21 mouse cellular contexts compared by ENCODE assay signal in the genomic region with DNA sequence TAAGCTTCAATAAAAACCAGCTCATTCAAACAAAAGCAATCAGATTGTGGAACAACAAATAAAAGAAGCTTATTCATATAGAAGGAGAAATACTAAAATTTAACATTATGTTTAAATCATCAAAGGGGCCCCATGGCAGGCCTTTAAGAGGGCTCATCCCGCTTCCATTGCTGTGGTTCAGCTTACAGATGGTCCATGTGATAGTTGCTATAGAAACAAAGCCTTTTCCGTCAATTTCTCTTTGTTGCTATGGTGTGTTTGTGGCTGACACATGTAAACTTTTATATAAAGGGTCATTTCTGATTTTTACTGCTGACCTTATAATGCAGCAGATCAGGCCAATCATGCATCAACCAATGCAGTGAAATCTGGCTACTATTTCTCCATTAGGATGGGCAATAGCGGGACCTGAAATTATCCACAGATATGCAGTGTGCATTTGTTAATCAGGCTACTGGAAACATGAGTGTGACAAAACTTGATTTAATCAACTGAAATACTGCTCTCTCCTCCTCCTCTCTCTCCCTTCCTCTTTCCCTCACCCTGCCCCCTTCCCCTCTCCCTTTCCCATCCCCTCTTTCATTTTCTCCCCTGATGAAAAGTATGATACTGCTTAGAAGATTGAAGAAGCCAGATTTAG. TPM values are rescaled to one million over a fixed set of nuclear protein-coding genes. Genes with fewer than 3 reads are reported as not detected.
A peak's percentile ranks its signal among the peaks of the same experiment; 100 is the strongest.
DNase-seq lines count a peak whose midpoint lies in the region; ATAC-seq and TF ChIP-seq lines count a peak whose summit lies in the region.
"Had no signal": no experiment of that assay in that cellular context is flagged by ENCODE, and none has a peak within 500 bp of the region (broad histone marks: within the 10 kb centered on the region; RNA-seq: fewer than 3 reads in every experiment).

No protein-coding gene starts in this region.

- no peak overlapping the region for H3K4me2 ChIP-seq in hindbrain, embryonic 11.5 days (replicated peaks; ENCODE audit: low read depth, low read length)
- H3K4me2 ChIP-seq in forebrain, embryonic 15.5 days (replicated peaks) = no peak overlapping the region
- no peak overlapping the region for H3K4me2 ChIP-seq in hindbrain, embryonic 16.5 days (ENCODE audit: low read length)
- H3K4me2 ChIP-seq in midbrain, postnatal 0 days (ENCODE audit: low read depth, low read length, poor library complexity, severe bottlenecking) = no peak overlapping the region
- H3K4me2 ChIP-seq: embryonic facial prominence, embryonic 13.5 days; limb, embryonic 15.5 days; liver, embryonic 15.5 days had no signal

- DNase-seq in hindbrain, embryonic 11.5 days (ENCODE audit: low spot score) = no peak
- DNase-seq in hindbrain, embryonic 10.5 days (ENCODE audit: low spot score) = no peak
- peak; percentile 36 for DNase-seq in midbrain, postnatal 0 days (ENCODE audit: low spot score)
- DNase-seq in urinary bladder, adult 2 months (ENCODE audit: low spot score) = no peak
- no peak for DNase-seq in urinary bladder, postnatal 4 days (ENCODE audit: low spot score in 2 of 2)
- DNase-seq in adrenal gland, adult 8-10 months = no peak
- DNase-seq: adrenal gland, postnatal 25 days; cerebellum, adult 9-10 months; kidney, adult 18-20 months; retina, postnatal 1 day; right cerebral cortex, postnatal 4 days; thymus, adult 2 months had no signal

- H3K36me3 ChIP-seq in hindbrain, embryonic 11.5 days (ENCODE audit: control insufficient read depth, insufficient read depth, low read length) = no peaks in the 10 kb centered on the region
- no peaks in the 10 kb centered on the region for H3K36me3 ChIP-seq in hindbrain, embryonic 10.5 days
- no peaks in the 10 kb centered on the region for H3K36me3 ChIP-seq in forebrain, embryonic 15.5 days
- no peaks in the 10 kb centered on the region for H3K36me3 ChIP-seq in hindbrain, embryonic 16.5 days (ENCODE audit: control insufficient read depth, insufficient read depth, low read length)
- no peaks in the 10 kb centered on the region for H3K36me3 ChIP-seq in midbrain, postnatal 0 days (ENCODE audit: insufficient read depth, low read length)
- H3K36me3 ChIP-seq: embryonic facial prominence, embryonic 13.5 days; G1E; limb, embryonic 15.5 days; liver, embryonic 15.5 days had no signal

- TF ChIP-seq CTCF in midbrain, postnatal 0 days (IDR thresholded peaks at IDR 0.05) = no peak

- no peak overlapping the region for H3K9ac ChIP-seq in hindbrain, embryonic 11.5 days (ENCODE audit: low read depth, low read length)
- no peak overlapping the region for H3K9ac ChIP-seq in forebrain, embryonic 15.5 days (replicated peaks)
- no peak overlapping the region for H3K9ac ChIP-seq in hindbrain, embryonic 16.5 days (ENCODE audit: low read depth, low read length)
- no peak overlapping the region for H3K9ac ChIP-seq in midbrain, postnatal 0 days (replicated peaks; ENCODE audit: low read length, poor library complexity, severe bottlenecking)
- H3K9ac ChIP-seq: embryonic facial prominence, embryonic 13.5 days; limb, embryonic 15.5 days; liver, embryonic 15.5 days had no signal

- H3K4me1 ChIP-seq in hindbrain, embryonic 11.5 days (replicated peaks; ENCODE audit: control insufficient read depth, insufficient read depth, low read length) = no peaks in the 10 kb centered on the region
- H3K4me1 ChIP-seq in hindbrain, embryonic 10.5 days (replicated peaks) = peaks cover 20% of the 10 kb centered on the region
- peaks cover 6% of the 10 kb centered on the region for H3K4me1 ChIP-seq in forebrain, embryonic 15.5 days
- no peaks in the 10 kb centered on the region for H3K4me1 ChIP-seq in hindbrain, embryonic 16.5 days (ENCODE audit: control insufficient read depth, insufficient read depth, low read depth, low read length)
- no peaks in the 10 kb centered on the region for H3K4me1 ChIP-seq in midbrain, postnatal 0 days (ENCODE audit: insufficient read depth, low read length)
- H3K4me1 ChIP-seq: embryonic facial prominence, embryonic 13.5 days; limb, embryonic 15.5 days; liver, embryonic 15.5 days had no signal

- no peaks in the 10 kb centered on the region for H3K9me3 ChIP-seq in hindbrain, embryonic 11.5 days (ENCODE audit: control insufficient read depth, low read length)
- no peaks in the 10 kb centered on the region for H3K9me3 ChIP-seq in hindbrain, embryonic 10.5 days
- H3K9me3 ChIP-seq in forebrain, embryonic 15.5 days = no peaks in the 10 kb centered on the region
- H3K9me3 ChIP-seq in hindbrain, embryonic 16.5 days (ENCODE audit: control insufficient read depth, low read length) = no peaks in the 10 kb centered on the region
- H3K9me3 ChIP-seq in midbrain, postnatal 0 days (ENCODE audit: low read length) = no peaks in the 10 kb centered on the region
- H3K9me3 ChIP-seq: embryonic facial prominence, embryonic 13.5 days; G1E; heart, embryonic 10.5 days; limb, embryonic 15.5 days; liver, embryonic 15.5 days had no signal

- H3K27me3 ChIP-seq in hindbrain, embryonic 11.5 days (ENCODE audit: control insufficient read depth, insufficient read depth, low read length) = no peaks in the 10 kb centered on the region
- H3K27me3 ChIP-seq in hindbrain, embryonic 10.5 days (ENCODE audit: insufficient read depth, poor library complexity, severe bottlenecking) = no peaks in the 10 kb centered on the region
- no peaks in the 10 kb centered on the region for H3K27me3 ChIP-seq in forebrain, embryonic 15.5 days
- no peaks in the 10 kb centered on the region for H3K27me3 ChIP-seq in hindbrain, embryonic 16.5 days (replicated peaks; ENCODE audit: control insufficient read depth, insufficient read depth, low read length)
- no peaks in the 10 kb centered on the region for H3K27me3 ChIP-seq in midbrain, postnatal 0 days (ENCODE audit: insufficient read depth, low read length)
- H3K27me3 ChIP-seq: embryonic facial prominence, embryonic 13.5 days; limb, embryonic 15.5 days; liver, embryonic 15.5 days had no signal

- no peak overlapping the region for H3K4me3 ChIP-seq in hindbrain, embryonic 11.5 days (ENCODE audit: low read depth, low read length)
- H3K4me3 ChIP-seq in hindbrain, embryonic 10.5 days = no peak overlapping the region
- H3K4me3 ChIP-seq in forebrain, embryonic 15.5 days = no peak overlapping the region
- H3K4me3 ChIP-seq in hindbrain, embryonic 16.5 days (ENCODE audit: low read length) = no peak overlapping the region
- H3K4me3 ChIP-seq in midbrain, postnatal 0 days (ENCODE audit: low read depth, low read length) = no peak overlapping the region
- H3K4me3 ChIP-seq: embryonic facial prominence, embryonic 13.5 days; heart, embryonic 10.5 days; limb, embryonic 15.5 days; liver, embryonic 15.5 days had no signal

- ATAC-seq in hindbrain, embryonic 11.5 days (ENCODE audit: low FRiP score) = peak; percentile 59
- peak; percentile 85 for ATAC-seq in forebrain, embryonic 15.5 days (replicated peaks)
- peak; percentile 82 for ATAC-seq in hindbrain, embryonic 16.5 days
- ATAC-seq in midbrain, postnatal 0 days (ENCODE audit: low FRiP score) = peak; percentile 74; the same call in 1 of the 2 replicates
- ATAC-seq: activated CD4-positive, CD25-positive, alpha-beta regulatory T cell, adult 4 months had no signal

- WGBS in hindbrain, embryonic 11.5 days = 61% methylated on average over 3 of the region's 3 CpGs
- WGBS in hindbrain, embryonic 10.5 days = 63% methylated on average over 3 of the region's 3 CpGs
- WGBS in forebrain, embryonic 15.5 days = 63% methylated on average over 3 of the region's 3 CpGs
- 46% methylated on average over 3 of the region's 3 CpGs for WGBS in hindbrain, embryonic 16.5 days
- 29% methylated on average over 3 of the region's 3 CpGs for WGBS in midbrain, postnatal 0 days

- H3K27ac ChIP-seq in hindbrain, embryonic 11.5 days (ENCODE audit: low read depth, low read length) = no peak overlapping the region
- H3K27ac ChIP-seq in hindbrain, embryonic 10.5 days = no peak overlapping the region
- H3K27ac ChIP-seq in forebrain, embryonic 15.5 days (replicated peaks) = 0 out of 2 replicates have a peak overlapping the region, but pooled peaks have one; percentile 11
- H3K27ac ChIP-seq in hindbrain, embryonic 16.5 days (ENCODE audit: low read depth, low read length) = no peak overlapping the region
- 0 out of 2 replicates have a peak overlapping the region, but pooled peaks have one; percentile 13 for H3K27ac ChIP-seq in midbrain, postnatal 0 days (ENCODE audit: low read depth, low read length)
- H3K27ac ChIP-seq: embryonic facial prominence, embryonic 13.5 days; heart, embryonic 10.5 days; kidney, postnatal 0 days; limb, embryonic 15.5 days; liver, embryonic 15.5 days had no signal

RNA-seq across cellular contexts. Expression of a gene that starts 54.4 kb away (rescaled TPM):
- 1.4 and 2.8 TPM in 2 replicates for polyA plus RNA-seq in hindbrain, embryonic 11.5 days (2014; fragmentation: Nextera tagmentation; extraction: Ambion mirVana)
- polyA plus RNA-seq in hindbrain, embryonic 10.5 days (2016; fragmentation: Nextera tagmentation; extraction: Ambion mirVana) = 2.6 and 3.2 TPM in 2 replicates
- 3.3 and 3.4 TPM in 2 replicates for polyA plus RNA-seq in forebrain, embryonic 15.5 days (2015; fragmentation: Nextera tagmentation; extraction: Ambion mirVana)
- 6.6 and 7.6 TPM in 2 replicates for polyA plus RNA-seq in hindbrain, embryonic 16.5 days (2015; fragmentation: Nextera tagmentation; extraction: Ambion mirVana)
- total RNA-seq in midbrain, postnatal 0 days (2014; rRNA removed) = 28.7 and 37.5 TPM in 2 replicates
- polyA plus RNA-seq in midbrain, postnatal 0 days (2015; fragmentation: Nextera tagmentation; extraction: Ambion mirVana) = 8.1 and 10.9 TPM in 2 replicates
- 16.0 and 20.1 TPM in 2 replicates for polyA plus RNA-seq in urinary bladder, adult 2 months (2012; rRNA removed)
- total RNA-seq in adrenal gland, adult 8-10 months (2022) = 10 to 100 TPM; 49.9 to 73.1 (median 57.5) TPM
- polyA plus RNA-seq: G1E had no signal

Comparison
In these comparisons a context has a peak if more than half of its experiments do, and no peak if none do; other contexts are left out.
1. H3K27ac ChIP-seq: peak in forebrain, embryonic 15.5 days (single experiment) and midbrain, postnatal 0 days (single experiment); none in hindbrain, embryonic 11.5 days (single experiment), hindbrain, embryonic 10.5 days (single experiment) and hindbrain, embryonic 16.5 days (single experiment).
2. Peak in every context shown above with its lines, with median percentiles within 50 percentile points of each other: ATAC-seq.